Mouse (Mus musculus): ENCODE data around the gene Tmem132c.
A peak's percentile ranks its signal among the peaks of the same experiment; 100 is the strongest.

Gene Tmem132c

DNA sequence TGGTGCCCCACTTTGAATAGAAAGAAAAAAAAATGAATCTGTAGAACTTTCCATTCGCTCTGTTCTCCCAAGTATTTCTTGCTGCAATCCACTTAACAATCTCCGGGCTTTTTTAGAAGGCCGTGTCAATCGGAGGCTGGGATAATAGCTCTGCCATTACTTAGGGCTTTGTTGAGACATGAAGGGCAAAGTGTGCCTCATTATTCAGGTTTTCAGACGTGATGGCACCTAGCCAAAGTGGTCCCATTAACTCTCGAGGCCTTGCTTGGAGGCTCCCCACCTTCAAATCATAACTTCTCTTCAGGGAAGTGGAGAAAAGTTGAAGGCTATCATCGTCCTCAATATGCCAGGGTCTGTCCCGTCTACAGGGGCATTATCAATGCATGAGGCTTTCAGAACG is 190.0 kb downstream of the Tmem132c start:
- DNase-seq = no peak

DNA sequence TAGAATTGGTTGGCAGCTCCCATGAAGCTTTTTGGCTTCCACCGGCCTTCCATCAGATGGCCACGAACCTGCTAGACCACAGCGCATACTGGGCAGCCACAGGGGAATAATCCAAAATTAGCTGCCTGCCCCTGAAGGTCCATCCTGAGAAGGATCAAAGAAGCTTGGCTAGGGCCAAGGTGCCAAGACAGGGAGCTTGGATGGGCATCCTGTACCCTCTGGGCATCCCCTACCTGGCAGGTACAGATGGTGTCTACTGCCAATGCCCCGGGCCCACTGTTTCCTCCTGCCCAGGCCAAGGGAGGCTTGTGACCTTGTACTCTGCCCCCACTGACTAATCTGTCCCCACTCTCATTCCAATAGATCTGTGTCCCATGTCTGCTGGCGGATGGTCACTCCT is 195.2 kb downstream of the Tmem132c start:
- no peak for DNase-seq

DNA sequence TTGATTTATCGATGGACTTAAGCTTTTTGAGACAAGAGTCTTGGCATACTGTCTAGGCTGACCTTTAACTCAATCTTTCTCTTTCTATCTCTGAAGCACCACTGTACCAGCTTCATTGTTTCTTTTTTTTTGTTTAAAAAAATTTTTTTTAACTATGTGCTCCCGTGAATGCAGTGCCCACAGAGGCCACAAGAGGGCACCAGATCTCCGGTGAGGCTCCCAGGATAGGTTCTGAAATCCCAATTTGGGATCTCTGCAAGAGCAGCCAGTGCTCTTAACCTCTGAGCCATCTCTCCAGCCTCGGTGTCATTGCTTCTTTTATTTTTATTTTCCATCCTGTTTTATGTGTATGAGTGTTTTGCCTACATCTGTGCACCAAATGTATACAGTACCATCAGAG is 197.0 kb downstream of the Tmem132c start:
- DNase-seq = no peak

DNA sequence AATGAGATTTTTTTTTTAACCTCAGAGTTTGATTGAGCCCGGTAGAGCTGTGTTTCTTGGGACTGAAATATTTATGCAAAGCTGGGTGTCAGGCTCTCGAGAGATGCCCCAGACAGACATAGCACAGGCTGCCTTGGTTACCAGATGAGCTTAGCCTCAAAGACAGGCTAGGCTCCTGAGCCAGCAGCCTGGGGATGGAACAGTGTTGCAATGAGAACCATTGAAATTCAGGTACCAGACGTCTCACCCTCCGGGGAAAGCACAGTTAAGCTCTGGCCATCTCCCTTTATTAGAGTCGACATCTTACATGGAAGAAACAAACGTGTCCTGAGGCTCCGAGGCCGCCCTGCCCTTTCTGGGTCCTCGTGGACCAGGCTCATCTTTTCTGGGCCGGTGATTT is 200.4 kb downstream of the Tmem132c start:
- DNase-seq = no peak

DNA sequence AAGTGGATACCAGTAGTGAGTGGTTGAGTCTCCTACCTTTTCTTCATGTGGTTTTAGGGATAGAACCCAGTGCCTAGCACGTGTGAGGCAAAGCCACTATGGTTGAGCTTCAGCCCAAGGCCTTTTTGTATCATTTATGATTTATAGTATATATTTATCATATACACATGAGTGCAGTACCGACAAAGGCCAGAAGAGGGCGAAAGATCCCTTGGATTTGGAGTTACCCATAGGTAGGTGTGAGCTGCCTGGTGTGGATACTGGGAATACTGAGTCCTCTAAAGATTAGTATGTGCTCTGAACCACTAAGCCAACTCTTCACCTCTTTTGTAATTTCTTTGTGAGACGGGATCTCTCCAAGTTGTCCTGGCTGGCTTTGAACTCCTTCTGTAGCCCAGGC is 212.0 kb downstream of the Tmem132c start:
- peak; percentile 59 for DNase-seq

DNA sequence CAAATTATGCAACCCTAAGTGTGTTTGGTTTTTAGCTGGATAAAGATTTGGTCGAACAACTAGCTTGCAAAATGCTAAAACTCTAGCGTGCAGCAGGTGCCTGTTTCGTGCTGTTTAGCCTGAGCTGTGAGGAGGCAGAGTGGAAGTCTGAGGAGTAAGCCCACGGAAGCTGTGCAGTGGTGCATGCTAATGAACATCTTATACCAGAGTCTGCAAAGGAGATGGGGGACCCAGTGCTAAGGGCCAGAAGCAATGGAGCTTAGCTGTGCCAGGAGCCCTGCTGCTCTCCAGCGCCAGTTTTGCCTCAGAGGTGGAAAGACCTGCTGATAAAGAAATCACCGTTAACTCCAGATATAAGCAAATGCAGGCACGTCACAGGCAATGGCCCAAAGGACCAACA is 212.5 kb downstream of the Tmem132c start:
- DNase-seq = no peak

DNA sequence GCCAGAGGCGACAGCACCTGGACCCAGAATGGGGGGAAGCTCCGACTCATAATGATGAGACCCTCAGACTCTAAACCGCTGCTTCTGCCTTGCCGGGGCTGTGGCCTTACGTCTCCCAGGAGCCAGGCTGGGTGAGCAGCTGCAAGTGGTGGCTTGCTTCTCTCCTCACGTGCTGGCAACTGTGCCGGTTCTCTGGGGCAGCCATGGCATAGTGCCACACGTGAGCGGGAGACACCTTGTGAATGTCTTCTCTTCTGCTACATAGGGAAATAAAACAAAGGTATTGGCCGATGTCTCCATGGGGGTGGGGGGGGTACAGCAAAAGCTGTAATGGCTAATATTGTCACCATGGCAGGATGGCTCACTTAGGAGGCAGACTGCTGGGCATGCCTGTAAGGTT is 214.5 kb downstream of the Tmem132c start:
- DNase-seq = no peak

DNA sequence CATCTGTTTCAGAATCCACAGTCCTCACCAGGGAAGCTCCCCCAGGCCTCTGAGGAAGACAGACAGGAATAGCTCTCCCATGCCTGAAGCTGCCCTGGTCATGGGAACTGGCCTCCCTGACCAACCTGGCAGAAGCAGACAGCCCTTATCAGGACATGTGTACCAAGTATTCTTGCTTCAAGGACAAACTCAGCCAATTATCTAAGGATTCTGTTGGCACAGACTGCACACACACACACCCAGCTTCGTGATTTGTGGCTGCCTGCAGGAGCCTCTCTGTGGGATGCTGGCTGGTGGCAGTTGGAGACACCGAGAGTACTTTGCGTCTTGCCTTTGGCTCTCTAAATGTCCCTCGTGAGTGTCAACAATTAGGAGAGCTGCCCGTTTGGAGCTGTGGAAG is 226.5 kb downstream of the Tmem132c start:
- no peak for DNase-seq

DNA sequence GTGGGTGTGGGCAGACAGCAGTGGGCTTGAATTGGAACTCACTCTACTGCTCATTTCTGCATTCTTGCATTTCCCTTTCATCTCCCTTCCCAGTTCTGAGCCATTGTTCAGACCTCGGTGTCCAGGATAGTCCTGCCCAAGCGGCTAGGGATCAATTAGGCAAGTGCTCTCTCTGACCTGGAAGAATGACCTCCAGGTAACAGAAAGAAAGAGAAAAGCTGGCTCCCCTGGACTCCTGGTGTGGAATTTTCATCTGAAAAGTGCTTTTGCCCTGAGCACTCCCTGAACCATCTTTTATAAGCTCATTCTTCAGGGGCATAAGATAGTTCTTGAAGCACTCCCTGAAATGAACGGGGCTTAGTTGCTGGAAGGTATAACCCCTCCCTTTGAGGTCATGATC is 228.7 kb downstream of the Tmem132c start:
- no peak for DNase-seq

DNA sequence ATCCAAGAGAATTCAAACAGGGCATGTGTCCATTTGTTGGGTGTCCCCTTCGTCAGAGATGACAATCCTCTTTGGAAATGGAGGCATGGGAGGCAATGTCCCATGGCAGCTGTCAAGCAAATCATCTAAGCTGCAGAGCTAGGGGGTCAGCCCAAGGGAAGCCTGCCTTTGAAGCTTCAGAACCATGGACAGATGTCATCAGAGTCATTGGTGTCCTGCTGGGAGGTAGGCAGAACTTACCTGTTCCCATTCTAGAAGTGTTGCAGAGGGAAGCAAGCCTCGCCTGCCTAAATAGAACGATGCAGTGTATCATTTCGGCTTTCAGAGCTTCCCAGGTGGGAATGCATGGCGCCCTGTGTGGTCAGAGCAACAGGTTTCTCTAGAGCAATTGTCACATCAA is 230.3 kb downstream of the Tmem132c start:
- DNase-seq = no peak

DNA sequence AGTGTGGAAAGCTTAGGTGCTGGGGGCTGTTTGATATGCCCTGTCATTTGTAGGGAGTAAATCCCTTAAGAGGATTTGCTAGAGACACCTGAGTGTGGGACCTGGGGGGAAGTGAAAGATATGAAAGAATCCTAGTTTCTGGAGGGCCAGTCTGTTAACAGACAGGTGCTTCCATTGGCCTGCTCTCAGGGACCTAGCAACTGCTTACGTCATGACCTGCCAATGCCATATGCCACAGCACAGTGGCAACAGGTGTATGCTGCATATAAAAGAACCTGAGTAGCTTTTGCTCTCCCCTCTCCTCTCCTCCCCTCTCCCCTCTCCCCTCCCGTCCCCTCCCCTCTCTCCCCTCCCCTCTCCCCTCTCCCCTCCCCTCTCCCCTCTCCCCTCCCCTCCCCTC is 232.1 kb downstream of the Tmem132c start:
- no peak for DNase-seq

DNA sequence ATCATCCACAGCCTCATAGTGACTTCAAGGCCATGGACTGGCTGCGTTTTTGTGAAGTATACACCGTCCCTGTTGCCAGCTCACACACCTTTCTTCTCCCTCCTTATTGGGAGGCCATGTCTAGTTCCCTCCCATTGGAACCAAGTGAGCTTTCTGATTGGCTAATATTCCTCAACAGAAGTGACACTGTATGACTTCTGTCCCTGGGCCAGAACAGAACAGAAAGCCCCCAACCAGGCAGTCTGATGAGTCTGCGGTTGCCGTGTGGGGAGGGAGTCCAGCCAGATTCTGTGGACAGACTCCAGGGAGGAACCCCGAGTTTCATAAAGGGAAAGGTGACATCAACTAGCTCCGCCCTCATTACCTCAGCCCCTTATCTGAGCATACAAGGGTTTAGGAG is 233.2 kb downstream of the Tmem132c start:
- no peak for DNase-seq

DNA sequence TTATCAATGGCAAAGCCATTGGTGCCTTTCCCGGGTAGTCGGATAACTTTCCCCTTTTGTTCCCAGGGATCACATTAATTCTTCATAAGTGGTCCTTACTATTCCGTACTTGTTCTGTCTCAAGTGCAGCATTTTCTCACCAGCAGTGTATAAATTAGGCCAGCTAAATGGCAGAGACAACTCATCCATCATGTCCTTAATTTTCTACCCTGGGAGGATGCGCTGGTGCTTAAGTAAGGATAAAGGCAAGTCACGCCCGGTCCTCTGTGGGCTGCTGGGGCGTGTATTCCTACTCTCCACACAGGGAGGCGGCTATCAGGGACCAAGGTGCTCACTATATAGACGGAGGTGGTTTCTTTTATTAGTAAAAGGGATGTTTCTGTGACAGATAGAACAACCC is 236.2 kb downstream of the Tmem132c start:
- no peak for DNase-seq

DNA sequence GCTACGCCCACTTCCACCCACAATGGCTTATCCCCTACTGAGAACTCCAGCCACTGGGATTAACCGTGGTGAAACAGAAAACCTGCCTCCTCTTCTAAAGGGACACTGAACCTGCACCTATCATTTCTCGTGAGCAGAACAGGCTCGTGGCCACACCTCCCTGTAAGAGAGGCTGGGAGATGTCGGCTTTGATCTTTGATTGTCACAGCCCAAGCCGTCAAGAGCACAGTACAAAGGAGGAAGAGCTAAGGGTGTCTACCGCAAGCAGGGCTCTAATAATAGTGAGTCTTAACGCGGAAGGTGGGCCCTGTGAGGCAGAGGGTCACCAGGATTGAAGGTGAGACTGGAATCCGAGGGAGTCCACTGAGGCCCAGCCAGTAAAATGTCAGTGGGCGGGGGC is 236.7 kb downstream of the Tmem132c start:
- no peak for DNase-seq

DNA sequence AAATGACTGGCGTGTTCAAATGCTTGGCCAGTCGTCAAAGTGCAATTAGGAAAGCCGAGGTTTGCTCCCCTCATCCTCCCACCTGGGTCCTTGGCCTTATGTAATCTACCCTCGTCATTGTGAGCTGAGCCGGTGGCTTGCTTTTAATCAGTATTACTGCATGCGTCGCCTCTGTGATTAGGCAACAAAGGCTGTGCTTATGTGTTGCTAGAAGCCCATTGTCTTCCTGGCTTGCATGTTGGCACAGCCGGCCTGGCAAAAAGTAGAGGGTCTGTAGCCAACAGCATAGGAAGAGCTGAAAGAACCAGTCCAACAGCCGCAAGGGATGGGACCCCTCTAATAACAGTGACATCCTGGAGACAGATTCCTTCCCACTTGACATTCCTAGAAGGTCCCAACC is 239.3 kb downstream of the Tmem132c start:
- DNase-seq = no peak

DNA sequence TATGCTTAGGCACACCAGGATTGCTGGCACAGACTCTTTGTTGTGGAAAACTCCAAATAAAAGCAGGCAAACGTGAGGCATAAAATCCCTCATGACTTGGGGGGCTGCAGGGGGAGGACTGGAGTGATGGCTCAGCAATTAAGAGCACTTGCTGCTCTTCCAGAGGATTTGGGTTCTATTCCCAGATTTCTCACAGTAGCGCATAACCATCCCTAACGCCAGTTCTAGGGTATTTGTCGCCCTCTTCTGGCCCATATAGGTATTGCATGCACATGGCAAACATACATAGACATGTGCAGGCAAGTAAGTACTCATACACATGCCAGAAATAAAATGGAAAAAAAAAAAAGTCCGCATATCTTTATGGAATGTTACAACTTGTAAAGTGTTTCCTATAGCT is 239.8 kb downstream of the Tmem132c start:
- peak; percentile 66 for DNase-seq

DNA sequence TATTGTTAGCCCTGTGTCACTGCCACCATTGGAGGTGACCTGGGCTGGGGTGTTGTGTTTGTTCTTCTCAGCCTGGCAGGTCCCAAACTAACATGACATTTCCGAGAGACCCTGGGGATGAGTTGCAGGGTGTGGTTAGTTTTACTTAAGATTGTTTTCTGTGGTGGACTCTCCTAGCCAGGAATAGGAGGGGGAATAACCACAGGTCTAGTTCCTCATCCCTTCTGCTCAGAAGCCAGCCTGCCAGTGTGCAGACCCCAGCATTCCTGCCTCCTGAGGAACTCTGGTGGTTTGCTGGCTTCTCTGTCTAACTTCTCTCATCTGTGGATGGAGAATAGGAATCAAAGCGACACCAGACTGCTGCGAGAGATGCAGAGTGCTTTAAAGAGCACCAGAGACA is 240.7 kb downstream of the Tmem132c start:
- no peak for DNase-seq

DNA sequence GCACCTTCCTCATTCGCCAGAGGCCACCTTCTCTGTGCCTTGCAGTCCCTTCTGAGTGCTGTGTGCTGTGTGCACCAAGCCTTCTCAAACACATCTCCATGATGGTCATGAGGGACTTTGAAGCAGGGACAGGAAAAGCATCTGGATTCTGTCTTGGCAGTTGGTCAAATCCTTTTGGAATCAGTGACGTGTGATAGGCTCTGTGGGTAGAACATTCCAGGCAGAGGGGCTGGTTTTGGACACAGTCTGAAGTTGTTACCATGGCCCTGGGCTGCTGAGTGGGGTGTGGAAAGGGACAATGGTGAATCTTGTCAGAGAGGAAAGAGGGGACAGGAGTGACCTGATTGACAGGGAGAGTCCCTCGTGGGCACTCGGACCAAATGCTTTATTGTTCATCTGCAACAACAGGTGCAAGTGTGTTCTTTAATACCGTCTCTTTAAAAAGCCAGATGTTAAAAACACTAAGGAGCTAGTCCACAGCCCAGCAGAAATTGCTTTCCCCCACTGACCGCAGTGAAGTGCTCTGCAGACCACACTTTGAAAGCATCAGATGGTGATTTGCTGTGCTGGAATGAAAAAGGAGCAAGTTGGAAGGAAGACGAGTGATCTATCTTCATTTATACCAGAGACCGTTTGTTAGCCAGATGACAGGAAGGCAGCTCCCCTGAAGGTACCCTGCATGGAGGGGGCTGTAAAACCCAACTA is 242.5 kb downstream of the Tmem132c start:
- DNase-seq = peak; percentile 12

DNA sequence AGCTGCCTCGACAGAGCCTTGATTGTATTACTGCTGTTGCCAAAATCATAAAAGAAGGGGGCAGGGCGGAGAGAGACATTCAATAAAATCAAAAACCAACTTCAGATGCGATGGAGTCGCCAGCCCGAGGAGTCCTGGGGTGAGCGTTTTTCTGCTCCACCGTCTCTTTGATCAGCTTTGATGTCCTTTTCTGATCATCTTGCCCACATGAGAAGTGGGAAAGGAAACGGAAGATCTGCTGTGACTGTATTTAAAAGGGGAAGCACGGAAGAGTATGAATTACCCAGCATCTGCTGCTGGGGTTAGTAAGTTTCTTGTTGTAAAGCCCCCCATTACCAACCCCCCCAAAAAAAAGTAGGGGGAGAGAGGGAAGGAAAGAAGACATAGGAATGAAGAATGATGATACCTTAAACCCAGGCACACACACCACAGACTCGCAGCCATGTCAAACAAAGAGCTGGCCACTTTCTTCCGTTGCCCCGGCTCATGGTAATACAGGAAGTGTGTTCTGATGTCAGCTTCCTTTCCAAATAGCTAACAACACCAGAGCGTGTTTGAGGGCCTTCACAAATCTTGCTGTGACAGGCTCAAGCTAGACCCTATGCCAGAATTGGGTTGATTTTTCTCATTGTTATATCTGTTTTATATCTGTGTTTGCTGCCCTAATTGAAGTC is 243.3 kb downstream of the Tmem132c start:
- peak; percentile 19 for DNase-seq

DNA sequence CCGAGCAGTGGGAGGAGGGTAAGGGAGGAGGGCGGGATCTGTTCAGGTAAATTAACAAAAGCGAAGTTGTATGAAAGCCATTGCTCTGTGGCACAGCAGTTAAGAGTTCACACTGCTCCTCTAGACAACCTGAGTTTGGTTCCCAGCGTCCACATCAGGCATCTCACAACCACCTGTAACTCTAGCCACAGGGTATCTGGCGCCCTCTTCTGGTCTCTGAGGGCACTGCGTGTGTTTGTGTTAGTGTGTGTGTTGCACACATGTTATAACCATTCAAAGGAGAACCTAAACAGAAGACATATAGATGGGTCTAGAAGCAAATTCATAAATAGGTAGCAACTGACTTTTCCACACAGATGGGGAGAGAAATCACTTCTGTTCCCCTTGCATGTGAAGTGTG is 245.6 kb downstream of the Tmem132c start:
- no peak for DNase-seq

DNA sequence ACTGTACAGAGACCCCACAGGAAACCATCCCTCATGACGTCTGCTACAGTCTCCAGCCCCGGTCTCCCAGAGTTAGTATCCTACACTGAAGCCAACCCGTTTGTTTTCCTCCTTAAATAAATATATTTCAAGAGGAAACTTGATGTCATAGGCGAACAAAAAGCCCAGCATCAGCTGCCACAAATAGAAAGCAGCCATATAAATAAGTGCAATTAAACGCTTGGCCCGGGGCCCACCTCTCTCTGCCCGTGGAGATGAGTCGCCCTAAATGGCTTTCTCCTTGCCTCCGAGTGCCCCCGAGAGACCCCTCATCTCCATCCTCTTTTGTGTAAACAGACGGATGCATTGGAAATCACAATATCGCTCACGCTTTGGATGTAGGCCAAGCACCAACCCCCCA is 247.1 kb downstream of the Tmem132c start:
- DNase-seq = no peak

DNA sequence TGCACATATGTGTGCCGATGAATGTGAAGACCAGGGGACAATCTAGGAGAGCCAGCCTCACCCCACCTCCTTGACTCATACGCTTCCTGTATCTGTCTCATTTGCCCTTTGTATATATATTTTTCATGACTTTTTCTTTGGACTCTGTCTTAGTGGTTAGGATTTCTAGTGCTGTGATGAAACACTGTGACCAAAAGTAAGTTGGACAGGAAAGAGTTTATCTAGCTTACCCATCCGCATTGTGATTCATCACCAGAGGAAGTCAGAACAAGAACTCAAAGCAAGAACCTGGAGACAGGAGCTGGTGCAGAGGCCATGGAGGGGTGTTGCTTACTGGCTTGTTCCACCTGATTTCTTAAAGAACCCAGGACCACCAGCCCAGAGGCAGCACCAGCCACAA is 250.1 kb downstream of the Tmem132c start:
- no peak for DNase-seq

DNA sequence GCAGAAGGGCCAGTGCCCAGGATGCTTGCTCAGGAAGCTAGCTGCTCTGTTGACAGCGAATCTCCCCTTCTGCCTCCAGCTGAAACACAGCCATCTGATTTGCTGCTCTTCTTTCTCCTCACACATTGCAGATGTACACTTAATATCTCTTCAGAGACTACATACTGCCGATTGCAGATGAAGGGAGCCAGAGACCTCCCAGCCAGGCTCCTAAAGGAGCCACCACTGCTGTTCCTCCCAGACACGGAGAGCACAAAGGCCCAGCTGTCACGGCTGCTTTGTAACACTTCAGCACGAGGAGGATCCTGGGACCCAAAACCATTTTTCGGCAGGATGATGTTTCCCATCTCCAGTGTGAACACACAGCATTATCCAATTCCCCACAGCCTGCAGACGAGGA is 255.3 kb downstream of the Tmem132c start:
- DNase-seq = no peak

DNA sequence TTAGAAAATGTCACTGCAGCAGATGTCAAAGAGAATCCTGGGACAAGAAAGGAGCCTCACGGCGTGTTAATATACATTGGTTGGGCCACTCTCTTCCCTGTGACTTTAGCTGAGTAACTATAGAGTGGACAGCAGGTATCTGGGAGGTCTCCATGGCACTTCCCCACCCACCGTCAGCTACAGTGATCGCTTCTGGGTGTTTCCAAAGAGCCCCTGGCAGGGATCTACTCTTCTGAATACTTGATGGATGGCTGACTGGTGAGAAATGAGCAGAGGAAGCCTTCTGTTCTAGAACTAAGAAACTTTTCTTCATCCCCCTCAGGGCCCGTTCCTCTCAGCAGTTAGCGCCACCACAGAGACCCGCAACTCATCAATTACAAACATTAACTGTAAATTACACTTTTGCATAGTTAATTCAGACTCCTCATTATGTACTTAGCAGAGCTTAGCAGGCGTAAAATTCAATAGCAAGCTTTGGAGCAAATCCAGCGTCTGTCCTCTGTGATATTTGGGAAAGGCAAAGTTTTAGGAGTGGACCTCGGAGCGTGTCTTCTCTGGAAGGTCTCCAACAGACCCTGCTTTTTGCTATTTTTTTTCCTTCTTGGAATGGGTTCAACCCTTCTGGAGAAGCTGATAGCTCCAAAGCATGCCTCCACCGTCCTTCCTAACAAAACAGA is 257.7 kb downstream of the Tmem132c start:
- no peak for DNase-seq

DNA sequence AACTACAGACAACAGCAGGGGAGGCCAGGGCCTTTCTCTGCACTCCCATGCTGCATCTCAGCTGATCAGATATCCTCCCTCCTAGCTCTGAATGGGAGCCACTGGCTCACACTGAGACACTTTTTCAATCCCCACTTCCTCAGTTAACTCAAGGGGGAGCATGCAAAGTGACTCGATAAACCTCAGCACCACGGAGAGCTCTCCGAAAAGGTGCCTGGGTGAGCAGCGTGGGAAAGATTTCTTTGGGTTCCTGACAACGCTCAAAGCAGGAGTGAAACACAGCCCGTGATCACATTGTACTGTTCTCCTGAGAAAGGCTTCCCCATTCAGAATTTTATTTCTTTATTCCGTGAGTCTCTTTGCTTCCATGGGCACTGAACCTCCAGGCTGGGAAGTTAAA is 261.2 kb downstream of the Tmem132c start:
- no peak for DNase-seq
